Mouse (Mus musculus): ENCODE results near the gene Camk1d. TPM values are rescaled to one million over a fixed set of nuclear protein-coding genes. Genes with fewer than 3 reads are reported as not detected.
"Not testable (repeated sequence)": the region's sequence is repeated elsewhere in the genome, so short reads cannot be mapped to it uniquely, and the experiment has no call there.

The Camk1d gene
- total RNA-seq, 2 experiments from 2014 or later = 6.6 TPM

DNA sequence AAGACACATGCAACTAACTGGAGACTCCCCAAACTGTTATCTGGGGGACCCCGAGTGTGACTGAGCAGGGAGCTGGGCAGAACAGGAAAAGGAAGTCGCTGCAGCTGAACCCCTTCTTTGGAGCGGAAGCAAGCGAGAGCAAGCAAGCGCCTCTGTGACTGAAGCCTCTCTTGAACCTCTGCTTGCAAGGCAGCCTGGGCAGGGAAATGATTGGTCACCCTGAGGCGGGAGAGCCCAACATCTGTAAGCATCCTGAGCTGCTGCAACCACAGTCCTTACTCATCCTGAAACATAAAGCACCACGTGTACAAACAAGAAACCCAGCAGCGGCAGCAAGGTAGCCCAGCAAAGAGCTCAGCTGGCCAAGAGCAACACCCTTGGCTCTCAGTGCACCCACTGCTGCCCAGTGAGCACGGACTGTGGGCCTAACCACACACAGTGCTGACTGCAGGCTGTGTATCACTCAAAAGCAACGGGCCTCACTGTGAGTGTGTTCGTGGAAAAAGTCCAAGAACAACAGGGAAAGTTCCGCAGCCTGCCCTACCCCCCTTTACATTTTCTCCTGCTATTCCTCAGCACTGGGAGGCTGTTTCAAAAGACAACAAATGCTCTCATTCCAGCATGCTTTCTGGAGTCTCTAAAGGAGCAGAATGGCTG lies 100.5 kb downstream of the Camk1d start:
- DNase-seq = peak in 1 of 2 experiments; percentile 5

DNA sequence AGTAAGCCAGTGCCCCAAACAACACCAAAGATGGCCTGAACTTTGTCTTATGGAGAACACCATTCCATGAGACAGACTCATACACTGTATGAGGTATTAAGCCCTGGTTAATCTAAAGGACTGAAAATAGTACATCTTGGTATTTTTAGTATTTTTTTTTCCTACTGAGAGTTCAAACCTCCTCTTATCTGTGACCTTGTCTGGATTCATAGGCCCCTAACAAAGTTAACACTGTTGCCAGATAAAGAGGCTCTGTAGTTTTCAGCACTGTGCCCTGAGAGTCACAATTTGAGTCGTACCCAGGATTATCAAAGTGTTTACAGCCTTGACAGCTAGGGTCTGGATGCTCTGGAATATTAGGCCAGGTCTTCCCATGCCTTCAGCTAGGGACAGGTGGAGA lies 102.7 kb downstream of the Camk1d start:
- DNase-seq = no peak

DNA sequence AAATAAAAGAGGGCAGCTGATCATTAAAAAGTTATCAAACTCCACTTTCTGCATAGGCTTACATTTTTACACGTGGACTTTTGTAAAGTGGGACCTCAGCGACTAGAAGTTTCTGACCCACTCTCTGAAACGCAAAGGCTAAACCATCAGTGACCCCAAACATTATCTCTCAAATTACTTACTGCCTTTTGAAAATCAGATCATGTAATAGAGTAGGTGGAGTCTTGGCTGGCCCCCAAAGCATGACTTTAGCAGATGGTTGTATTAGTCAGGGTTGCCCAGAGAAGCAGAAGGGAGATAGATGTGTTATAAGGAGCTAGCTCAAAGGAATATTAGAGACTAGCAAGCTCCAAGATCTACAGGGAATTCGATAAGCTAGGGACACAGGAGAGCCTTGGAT lies 103.8 kb downstream of the Camk1d start:
- DNase-seq = peak; percentile 19 to 35

DNA sequence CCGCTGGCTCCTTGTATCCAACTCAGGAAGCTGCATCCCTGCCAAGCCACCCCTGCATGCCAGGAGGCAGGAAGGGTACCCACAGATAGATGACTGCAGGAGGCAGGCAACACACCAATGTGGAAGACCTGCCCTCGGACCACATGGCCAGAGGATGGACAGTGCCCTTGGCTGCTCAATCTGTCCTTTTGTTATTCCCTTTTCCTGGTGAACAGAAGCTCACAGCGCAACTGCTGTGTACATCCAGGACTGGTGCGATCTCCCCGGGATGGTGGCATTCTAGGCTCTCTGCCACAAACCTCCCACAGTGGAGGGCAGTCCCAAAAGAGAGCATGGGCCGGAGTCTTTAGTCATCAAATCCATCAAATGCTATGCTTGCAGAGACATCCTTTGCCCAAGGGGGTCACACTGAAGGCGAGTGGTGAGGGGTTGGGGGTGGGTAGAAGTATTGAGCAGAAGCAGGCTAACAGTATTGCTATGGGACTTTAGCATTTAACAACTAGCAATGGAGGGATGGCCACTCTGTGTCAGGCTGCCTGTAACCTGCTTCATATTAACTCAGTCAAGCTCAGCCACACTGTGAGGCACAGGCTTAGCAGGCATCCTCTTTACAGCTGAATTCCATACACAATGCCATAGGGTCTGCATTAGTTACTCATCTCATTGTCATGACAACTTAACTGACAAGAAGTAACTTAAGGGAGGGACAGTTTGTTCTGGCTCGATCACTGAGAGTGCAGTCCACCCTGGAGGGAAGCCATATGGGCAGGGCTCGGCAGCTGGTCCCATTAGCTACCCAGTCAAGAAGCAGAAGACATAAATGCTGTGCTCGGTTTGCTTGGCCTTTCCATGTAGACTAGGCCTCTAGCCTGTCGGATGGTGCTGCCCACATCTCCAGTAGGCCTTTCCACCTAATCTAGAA lies 106.1 kb downstream of the Camk1d start:
- DNase-seq = no peak

DNA sequence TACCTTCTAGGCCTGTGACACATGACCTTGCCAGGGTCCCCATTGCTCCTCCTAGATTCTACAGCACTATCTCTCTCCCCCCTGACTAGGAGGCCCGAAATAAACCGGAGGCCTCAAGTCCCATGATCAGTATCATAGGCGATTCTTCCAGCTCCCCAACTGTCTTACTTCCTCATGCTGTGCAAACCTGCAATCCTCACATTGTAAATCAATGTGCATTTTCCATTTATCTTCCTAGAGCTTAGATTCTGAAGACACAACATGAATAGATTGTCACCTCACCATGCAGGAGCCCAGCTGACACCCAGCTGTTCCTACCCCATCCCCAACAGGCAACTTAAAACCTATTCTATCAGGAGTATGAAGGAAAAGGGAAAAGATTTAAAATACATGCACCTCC lies 108.5 kb downstream of the Camk1d start:
- DNase-seq = no peak

DNA sequence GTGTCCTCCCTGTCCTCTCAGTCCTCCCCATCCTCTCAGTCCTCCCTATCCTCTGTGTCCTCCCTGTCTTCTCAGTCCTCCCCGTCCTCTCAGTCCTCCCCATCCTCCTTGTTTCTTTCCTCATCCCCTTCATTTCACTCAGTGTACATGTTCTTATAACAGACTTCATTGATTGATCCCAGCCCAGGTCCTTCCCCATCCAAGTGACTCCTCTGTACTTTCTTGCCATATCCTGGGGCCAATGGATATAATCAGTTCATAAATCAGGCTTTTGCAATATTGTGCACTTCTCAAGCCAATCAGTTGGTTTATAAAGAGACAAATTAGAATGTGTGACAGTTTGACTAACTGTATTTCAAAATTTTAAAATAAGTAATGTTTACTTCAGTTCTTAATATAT lies 112.3 kb downstream of the Camk1d start:
- DNase-seq = no peak

DNA sequence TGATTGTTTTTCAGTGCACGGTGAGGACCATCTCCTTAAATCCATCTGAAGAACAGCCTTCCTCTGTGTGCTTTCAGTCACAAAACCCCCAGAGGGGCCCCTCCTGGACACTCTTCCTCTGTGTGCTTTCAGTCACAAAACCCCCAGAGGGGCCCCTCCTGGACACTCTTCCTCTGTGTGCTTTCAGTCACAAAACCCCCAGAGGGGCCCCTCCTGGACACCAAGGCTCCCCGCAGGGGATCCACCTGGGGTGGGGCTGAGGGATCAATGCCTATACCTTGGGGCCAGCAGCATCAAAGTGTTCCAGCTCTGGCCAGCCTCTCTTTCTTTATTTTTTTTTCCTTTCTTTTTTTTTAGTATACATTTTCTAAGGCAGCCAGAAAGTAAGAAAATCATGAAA lies 113.1 kb downstream of the Camk1d start:
- DNase-seq = not testable (repeated sequence)

DNA sequence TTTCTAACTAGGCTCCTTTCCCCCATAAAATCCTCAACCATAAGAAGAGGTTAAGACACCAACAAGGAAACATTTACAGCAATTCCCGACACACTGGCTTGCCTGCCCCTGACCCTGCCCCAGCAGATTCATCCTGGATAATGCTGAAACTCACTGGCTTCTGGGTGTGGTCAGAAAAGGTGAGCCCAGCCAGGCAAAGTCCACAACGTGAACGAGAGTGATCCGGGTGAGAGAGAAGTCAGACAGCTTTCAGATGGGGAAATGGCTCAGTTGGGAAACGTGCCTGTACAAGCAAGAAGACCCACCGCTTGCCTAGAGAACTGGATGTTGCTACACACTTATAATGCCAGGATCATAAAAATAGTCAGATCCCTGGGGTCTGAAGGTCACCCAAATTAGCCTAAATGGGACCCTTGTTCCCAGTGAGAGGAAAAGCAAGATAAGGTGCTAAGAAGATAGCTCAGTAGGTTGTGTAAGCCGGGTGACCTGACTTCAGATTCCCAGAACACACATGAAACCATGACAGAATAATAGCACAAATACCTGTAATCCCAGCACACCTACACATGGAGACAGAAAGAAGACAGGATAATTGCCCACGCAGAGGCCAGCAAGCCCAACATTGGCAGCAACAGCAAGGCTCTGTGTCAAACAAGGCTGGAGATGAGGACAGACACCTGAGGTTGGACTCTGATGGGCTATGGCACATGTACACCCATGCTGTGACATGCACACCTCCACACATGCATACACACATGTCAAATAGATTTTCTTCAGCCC lies 113.9 kb downstream of the Camk1d start:
- DNase-seq = no peak

DNA sequence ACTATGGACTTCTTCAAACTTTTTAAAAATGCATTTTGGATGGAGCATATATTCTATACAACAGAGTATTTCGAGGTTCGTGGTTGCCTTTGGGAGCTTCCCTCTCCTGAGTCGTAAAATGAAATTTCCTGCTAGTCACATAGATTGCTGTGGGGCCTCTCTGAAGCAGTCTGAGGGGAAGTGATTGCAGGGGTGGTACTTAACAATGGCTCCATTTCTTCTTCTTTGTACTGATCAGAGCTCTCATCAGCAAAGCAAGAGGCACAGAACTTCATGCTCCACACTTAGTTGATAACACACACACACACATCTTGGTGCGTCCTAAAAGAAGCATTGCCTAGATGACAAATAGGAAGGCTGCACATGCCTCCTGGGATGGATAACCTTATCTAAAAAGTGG lies 114.6 kb downstream of the Camk1d start:
- DNase-seq = no peak

DNA sequence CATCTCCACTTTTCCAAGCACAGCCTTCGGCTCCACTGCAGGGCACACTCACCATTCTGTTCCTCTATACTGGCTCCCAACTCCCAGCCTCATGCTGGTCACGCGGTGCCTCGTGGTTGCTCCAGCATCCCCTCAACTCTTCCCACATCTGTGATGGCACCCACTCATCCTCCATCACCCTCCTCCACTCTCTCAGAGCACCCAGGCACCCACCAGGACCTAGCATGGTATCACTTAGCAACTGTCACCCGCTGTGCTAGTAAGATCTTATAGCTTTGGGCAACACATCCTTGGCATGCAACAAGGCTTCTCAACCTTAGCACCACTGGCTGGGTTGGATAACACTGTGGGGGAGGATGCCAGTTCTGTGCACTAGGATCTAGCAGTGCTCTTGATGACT lies 115.8 kb downstream of the Camk1d start:
- DNase-seq = no peak

DNA sequence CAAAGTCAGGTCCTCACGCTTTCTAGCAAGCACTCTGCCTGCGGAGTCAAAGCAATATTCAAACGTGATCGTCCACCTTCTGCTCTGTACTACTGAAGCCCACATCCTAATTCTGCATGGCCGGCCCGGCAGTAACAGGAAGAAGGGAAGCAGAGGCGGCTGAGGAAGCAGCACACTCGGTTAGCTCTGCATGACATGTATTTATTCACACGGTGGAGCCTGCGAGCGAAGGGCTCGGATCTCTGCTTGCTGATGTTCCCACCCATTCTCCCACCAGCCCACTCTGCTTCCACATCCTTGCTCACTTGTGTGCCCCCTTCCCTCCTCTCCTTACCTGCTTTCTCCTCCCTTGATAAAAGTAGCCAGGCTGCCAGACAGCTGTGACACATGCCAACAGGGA lies 117.4 kb downstream of the Camk1d start:
- DNase-seq = no peak

DNA sequence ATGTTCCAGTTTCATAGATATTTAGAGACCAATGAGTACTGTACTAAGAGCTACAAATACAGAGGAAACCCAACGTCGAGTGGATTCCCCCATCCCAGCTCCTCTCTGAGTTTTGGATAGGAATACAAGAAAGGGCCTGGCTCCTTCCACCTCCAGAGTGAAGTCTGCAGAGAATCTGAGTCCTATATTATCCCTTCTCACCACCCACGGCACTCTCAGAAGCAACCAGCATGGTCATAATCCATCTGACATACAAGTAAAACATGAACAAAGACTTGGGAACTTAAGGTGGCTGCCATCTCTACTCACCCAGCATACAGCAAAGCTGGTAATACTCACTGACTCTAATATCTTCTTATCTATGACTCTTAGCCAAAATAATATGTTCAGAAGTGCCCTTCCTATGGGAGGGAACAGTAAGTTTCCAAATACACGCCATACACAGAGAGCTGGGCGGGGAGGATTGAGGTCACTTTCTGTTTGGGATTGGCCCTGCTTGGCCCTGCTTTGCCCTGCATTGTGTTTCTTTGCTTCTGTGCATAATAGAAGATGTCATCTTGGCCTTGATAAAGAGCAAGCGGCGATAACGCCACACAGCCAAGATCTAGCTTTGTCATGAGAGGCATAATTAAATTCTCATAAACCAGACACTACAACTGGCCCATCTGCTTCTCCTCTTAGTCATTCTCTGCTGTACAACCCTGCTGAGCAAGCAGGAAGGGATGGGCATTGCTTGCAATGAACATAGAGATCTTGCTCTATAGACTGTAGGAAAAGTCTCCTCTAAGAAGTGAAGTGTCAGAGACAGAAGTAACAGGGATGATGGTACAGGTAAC lies 118.7 kb downstream of the Camk1d start:
- DNase-seq = no peak

DNA sequence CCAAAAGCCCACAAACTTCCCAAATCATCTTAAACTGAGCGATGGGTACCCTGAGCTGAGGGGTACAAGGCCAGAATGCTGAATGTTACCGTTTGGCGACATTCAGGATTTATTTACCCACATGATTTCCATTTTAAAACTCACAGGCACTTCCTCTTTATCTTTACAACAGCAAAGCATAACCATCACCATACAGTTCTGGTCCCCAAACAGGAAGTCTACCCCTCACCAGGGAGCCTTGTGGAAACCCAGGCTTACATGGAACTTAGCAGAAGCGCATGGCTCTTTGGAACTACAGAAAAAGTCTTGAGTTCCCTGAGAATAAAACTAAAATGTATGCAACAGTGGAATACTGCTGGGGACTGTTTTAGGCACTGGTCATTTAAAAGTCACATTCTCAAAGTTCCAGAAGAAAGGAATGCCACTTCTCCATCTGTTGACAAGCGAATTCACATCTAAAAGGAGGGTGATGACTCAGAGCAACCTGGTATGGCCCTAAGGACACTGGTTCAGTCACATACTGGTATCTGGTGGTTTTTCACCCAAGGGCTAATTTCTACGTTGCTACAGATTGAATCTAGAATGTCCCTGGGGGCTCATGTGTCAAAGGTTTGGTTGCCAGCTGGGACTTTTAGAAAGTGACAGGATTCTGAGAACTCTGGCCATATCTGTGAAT lies 121.7 kb downstream of the Camk1d start:
- no peak for DNase-seq

DNA sequence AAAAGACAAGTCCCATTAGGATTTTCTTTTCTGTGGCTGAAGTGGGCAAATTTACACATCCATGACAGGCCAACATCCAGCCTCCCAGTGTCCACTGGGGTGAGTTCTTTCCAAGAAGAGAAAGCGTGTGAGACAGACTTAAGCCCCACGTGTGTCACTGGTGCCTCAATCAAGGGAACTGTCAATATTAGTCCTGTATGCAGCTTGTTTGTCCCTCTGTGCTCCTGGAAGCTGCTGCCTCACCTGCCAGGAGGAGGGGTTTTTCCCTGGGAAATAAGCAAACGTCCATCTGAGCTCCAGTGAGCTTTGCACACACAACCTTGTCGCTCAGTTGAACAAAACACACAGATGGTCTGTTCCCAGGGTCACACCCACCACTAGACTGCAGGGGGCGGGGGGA lies 124.2 kb downstream of the Camk1d start:
- DNase-seq = no peak

DNA sequence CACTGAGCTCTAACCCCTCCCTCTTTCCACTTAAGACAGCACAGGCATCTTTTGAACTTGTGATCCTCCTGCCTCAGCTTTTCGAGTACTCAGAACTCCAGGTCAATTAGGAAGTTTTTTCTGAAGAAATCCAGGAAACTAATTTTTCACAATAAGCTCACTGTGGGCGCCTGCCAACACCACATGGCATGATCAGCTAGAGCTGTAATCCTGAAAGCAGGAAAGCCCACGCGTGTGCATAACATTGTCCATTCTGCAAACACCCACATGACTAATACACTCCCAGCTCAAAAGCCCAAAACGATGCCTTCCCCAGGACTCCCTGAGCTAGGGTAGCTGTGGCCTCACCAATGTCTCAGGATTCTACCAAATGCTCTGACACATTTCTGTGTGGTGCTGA lies 125.2 kb downstream of the Camk1d start:
- DNase-seq = no peak

DNA sequence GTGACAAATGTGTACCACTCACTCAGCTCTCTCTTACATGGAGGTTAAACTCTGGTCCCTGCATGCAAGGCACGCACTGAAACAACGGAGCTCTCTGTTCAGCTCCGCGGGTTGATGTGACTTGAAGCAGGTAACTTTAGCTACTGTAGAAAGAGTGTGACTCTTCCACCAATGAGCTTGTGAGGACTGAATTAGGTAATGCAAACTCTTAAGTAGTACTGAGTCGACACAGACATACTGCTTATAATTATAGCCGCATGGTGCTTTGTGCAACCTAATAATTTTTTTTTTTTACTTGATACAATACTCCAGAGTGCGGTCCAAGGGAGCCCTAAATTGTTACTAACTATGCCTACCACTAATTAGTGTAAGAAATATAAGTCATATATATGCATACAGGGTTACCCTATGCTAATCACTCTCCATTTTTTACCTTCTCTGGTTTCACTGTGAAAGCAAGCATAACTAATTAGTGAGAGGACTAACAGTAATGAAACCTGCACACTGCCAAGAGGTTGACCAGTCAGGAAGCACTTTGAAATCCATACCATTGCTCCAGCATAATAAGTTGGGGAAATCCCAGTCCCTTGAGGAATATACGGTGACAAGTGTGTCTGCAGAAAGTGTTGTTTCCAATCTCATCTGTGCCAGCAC lies 125.9 kb downstream of the Camk1d start:
- DNase-seq = no peak

DNA sequence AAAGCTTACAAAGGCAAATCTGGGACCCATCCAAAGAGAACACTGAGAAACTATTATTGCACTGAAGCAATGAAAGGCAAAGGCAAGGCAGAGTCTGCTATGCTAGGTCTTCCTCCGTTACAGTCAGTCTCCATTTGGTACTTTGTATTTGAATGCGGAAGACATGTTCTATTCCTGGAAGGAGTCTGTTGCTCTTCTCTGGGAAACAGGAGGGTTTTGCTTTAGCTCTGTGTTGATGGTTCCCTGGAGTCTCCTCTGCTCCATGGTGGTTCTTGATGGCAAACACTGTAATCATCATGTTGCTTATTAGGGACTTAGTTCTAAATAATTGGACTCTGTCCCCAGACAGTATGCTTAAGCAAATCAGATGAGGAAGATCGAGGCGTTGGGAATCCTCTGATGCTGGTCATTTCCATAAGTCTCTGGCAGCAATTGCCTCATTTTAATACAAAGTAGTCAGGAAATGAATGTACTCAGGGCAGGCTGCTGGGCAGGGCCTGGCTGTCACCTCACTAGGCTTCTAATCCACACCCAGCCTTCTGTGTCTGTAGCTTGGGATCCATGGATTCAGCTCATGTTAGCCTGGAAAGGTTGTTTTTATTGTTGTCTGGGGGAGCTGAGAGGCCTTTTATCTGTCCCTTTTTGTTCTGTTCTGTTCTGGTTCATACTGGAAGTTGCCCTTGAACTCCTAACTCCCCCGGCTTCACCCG lies 129.8 kb downstream of the Camk1d start:
- DNase-seq = no peak

DNA sequence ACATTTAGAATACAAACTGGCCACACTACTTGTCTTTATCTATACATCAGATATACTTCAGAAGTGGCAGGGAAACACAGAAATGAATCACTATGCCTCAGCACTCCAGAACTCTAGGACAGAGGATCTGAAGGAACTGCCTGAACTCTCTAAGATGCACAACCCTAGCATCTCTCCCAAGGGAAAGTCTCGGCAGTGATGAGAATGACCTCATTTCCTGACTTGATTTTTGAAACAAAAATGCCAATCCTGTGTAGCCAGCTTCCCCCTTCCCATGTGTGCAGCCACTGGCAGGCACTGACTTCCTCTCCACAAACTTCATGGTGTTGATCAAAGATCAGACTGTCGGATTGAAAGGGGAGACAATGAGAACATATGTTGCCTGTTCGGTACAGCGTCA lies 134.9 kb downstream of the Camk1d start:
- DNase-seq = no peak

DNA sequence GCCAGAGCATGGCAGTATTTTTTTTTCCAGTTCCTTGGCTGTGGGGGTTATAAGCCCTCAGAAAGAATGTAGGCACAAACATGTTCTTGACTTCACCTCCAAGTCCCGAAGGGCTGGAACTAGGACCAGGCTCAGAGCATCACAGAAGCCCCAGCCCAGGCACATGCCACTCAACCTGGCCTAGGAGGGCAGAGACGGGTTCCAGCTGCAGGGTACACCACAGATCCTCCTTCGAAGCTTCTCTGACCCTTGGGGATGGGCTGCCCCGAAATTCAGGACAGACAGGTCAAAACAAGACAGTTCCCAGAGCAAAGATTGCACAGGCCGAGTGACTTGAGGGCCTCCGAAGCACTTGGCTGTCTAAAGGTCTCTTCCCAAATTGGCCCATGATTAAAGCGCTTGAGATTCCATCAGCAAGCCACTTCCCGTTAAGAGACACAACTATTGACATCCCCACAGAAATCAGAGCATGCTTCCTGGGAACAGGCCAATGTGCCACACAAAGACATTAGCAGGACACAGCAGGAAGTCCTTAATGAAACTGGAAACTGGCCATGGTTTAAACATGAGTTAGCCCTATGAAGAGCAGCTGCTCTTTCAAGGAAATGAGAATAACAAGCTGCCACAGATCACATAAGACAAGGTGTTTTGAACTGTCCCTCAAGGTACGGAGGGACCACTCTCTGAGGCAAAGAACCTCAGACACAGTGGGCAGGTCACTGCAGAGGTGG lies 136.8 kb downstream of the Camk1d start:
- DNase-seq = no peak
